Mouse (Mus musculus) right cerebral cortex, postnatal 10 days (tissue): Measurements from ENCODE around the gene Bag1.

Experiments used
- DNase-seq, 2 experiments: peaks; one replicate each; pipeline ENCODE4 v3.0.0; 2021; ENCODE audit warnings: low spot score in 2 of 2

Bag1 gene

DNA sequence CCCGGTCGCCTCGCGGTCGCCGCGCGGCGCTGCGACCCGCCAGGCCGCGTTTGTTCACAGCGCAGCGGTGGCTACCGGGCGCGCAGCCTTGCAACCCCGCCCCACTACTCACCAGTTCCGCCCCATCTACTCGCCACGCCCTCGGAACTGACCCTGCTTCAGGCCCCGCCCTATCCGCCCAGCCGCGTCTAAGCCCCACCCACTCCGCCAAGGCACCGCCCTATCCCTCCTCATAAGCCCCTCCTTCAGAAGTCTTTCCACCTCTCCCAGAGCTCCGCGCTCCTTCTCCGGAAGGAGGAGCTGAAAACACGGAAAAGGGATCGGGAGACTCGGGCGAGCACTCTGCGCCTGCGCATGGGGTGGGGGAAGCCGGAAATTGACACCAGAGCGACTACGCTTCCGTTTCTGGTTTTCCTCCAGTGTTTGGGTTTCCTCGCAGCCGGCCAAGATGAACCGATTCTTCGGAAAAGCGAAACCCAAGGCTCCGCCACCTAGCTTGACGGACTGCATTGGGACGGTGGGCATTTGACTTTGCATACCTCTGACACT is at the start of gene Bag1, which contains the start of gene Chmp5:
Gene Bag1 (minus strand): TSS at position 135 of the 549 bp plus-strand sequence.
Gene Chmp5 (plus strand): TSS at position 248 of the 549 bp plus-strand sequence.
- DNase-seq = peak; percentile 98 to 99

DNA sequence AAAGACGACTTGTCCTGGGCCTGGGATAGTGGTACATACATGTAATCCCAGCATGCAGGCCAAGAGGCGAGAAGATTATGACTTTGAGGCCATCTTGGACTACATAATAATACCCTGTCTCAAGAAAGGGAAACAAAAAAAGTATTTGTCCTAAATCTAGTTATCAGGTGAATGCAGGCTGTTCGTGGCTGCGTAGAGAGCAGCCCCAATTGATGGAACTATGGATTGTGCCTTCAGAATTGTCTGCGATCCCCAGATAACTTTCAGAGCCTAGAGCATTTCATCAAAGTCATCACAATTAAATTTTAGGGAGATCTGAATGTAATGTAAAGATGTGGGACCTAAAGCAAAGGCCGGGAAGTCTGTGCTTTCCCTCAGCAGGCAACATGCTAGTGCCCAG is 48.2 kb upstream of the Bag1 start:
- no peak for DNase-seq

DNA sequence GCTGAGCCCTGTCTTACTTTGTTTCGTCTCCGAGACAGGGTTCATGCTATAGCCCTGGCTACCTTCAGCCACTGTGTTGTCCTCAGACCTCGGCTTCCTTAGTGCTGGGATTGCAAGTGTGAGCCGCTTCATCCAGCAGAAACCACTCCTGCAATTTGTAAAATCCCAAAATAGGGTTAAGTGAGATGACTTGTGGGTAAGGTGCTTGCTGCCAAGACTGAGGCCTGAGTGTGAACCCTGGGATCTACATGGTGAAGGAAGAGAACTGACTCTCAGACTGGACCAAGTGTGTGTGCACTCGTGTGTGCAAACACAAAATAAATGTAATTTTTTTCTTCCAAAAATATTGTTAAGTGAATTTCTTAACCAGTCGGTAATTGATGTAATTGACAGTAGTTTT is 41.5 kb upstream of the Bag1 start:
- no peak for DNase-seq

DNA sequence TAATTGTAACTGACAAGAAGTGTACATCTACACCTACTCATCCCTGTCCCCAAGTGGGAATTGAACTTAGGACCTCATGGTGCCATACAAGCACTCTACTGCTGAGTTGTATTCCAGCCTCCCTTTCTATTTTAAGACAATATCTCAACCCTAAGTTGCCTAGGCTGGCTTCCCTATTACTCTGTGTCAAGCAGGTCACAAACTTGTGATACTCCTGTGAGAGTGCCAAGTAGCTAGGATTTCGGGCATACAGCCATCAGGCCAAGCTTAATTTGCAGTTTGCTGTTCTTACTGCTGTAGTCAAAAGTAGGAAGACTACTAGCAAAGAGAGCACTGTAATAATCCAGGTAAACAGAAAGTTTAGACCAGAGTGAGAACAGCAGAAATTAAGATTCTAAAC is 35.6 kb upstream of the Bag1 start:
- DNase-seq = no peak

DNA sequence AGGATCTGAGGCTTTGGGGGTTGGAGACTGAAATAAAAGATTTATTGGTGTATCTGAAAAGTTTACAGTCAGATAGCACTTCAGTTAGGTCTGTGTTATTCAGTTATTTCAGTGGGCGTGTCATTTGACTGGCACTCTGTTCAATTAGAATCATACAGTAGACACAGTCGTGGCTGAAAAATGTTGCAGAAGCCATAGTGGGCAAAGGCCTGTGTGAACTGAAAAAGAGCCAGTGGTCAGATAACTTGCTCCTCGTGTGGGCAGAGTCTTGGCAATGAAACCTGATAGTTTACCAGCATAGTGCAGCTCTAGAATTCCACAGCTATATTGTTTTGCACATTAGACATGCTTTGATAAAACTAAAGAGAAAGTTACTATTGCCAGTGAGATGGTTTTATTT is 34.4 kb upstream of the Bag1 start:
- DNase-seq = no peak

DNA sequence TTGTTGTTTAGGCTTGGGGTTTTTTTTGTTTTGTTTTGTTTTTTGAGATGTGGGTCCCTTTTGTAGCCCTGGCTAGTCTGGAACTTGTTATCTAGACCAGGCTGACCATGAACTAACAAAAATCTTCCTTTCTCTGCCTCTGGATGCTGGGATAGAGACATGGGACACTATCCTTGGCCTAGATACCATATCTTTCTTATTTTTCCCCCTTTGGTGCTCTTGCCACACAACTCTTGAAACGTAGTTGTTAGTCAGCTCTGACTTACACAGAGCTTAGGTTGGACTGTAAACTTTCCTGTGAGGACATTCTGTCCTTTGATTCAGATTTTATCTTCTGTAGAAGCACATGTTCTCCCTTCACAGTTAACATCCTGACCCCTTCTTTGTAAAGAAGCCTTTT is 31.3 kb upstream of the Bag1 start:
- DNase-seq = no peak

DNA sequence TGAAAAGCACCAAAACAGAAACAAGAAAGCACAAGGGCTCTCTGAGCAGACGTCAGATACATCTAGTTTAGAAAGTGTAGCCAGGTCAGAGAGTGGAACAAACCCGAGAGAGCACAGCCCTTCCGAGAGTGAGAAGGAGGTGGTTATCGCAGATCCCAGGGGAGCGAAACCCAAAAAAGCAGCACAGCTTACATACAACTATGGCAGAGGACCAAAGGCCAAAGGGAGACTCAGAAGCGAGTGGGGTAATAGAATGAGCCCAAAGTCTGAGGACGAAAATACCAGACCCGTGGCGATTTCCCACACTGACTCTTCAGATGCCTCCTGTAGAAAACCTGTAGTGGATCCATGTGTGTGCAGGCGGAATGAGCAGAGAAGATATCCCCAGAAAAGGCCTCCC is 28.6 kb upstream of the Bag1 start:
- DNase-seq = no peak

DNA sequence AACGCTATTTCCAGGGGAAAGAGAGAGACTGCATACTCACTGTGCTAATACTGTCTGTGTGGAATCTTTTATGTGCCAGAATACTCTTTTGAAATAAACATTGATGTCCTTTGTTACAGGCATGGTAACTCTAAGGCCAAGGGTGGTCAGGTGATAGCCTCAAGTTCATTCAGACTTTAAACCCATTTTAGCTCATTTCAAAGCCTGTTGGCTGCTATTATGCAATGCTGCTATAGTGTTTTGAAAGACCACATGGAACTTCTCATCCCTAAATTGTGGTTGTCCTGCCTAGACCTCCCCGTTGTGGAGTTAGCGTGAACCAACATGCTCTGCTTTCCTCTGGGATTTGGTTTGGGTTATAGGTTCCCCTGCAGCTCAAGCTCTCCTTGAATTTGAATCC is 27.6 kb upstream of the Bag1 start:
- no peak for DNase-seq

DNA sequence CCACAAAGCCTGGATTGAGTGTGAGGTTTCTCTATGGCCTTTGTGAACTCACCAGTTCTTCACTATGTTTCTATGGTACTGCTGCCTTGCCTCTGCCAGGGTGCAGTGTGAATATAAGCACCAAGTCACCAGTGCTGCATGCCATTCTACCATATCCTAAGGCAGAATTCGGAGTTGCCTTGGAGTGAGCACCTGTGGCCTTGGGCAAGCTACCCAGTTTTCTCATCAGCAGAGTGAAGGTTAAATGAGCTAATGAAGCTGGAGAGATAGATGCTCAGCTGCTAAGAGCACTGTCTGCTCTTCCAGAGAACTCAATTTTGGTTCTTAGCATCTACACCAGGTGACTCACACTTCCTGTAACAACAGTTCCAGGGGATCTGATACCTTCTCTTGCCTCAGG is 25.9 kb upstream of the Bag1 start:
- DNase-seq = no peak

DNA sequence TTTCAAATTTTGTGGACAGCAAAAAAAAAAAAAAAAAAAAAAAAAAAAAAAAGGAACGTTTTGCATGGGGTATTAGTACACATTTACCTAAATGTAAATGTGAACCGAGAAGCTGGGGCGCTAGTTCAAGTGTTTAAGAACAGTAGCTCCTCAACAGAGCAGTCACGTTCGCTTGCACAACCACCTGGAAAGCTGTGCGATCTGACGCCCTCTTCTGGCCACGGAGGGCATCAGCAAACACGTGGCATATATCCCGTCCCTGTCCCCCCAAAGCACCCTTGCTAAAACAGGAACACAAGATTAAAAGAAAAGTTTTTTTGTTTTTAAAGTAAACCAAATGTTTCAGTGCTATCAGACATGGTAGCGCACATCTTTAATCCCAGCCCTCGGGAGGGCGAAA is 23.6 kb upstream of the Bag1 start:
- DNase-seq = peak; percentile 42 to 53

DNA sequence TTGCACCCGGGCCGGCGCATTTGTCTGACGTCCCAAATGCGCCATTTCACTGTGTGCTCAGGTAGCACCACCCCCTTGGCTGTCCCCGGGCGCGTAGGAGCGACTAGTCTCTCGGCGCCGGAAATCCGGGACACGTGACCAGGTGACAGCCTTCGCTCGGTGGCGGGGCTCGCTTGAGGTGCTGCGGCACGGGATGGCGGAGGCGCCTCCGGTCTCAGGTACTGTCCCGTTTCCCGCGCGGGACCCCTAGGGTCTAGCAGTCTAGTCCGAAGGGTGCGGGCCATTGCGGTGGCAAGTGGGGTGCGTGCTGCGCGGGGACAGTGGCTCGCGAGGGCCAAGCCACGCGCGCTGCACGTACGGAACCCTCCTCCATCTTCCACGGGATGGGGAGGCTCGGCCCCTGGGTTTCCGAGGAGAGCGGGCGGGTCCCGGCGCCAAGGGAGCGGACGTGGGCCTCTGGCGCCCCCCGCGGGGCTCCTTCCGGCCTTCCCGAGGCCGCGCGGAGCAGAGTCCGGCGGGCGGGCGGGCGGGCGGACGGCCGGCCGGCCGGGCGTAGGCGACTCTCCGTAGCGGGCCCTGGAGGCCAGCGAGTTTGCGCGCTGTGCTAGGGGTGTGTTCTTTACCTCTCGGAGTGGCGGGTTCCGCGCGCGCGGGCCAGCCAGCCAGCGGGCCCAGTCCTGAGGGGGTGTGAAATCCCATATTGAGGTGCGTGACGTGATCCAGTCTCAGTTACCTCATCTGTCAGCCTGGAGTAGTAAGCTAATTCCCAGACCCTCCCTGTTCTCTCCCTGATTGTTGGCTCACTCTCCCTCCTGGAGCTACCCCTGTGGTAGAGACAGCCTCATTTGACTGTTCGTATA is 23.0 kb upstream of the Bag1 start, which contains the start of gene Nfx1:
Gene Nfx1 (plus strand): TSS at position 65 of the 860 bp plus-strand sequence.
- DNase-seq = peak; percentile 98

DNA sequence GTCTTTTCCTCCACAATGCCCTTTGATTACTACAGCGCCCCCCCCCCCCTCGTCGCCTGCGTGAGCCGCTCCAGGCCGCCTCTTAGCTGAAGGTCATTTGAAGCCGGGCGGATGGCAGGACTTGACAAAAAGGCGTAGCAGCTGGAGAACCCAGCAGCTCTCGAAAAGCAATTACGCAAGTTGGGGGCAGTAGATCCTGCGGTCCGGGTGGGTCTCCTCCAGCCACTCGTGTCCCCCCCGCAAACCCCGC is 22.4 kb upstream of the Bag1 start:
- no peak for DNase-seq

DNA sequence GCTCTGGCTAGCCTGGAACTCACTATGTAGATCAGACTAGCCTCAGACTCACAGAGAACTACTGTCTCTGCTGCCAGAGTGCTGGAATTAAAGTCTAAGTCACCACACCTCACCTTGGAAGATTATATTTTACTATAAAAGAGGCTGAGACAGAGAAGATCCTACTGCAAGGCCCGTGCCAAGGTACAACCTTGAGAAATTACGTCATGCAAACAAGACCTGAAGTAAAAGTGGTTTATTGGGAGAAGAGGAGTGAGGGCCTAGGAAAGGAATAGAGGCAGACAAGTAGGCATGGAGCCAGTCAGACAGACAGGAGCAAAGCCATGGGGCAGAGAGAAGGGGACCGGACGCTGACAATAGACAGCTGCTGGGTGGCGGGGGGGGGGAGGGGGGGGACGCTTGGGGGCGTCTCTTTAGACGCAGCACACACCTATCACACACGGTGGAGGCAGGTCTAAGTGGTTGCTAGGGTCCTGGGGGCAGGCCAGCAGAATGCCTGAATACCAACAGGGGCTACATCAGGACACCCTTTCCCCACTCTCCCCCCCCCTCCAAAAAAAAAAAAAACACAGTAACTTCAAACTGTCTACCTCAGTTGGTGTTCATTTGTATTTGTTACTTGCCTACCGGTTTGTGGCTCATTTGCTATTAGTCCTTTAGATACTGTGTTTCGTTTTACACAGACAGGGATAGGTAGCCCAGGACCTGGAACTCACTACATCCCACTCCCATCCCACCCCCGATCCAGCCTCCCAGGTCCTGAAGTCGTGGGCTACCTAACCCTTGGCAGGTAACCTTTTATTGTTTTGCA is 21.9 kb upstream of the Bag1 start:
- no peak for DNase-seq

DNA sequence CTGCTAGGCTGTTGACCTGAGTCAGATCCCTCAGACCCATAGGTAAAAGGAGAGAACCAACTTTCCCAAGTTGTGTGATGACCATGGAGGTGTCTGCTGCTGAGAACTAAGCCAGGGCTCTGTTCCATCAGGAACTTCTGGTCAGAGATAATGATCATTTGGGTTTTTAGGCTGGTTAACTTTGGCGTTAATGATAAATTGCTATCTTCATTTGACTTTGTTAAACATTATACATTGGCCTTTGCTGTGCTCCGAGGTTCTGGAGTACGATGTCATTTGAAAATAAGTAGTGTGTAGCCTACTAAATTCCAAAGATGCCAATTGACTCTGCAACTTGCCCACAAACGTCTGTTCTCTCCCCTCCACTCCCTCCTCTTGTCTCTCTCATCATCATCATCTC is 21.1 kb upstream of the Bag1 start:
- no peak for DNase-seq

DNA sequence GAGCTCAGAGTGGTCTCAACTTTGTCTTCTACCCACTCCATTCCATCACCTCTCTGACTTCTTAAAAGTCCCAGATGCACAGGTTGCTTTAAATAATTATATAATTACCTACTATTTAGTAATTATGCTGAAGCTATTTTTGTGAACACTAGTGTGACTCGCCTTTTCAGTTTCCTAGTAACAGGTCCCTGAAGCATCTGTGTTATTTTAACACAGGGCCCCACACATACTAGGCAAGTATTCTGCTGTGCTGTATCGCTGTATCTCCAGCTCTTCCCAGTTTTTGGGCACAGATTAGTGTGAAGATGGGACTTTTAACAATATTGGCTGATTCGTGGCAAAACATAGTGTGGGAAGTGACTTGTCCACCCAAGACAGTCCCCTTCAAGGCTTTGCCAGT is 15.4 kb upstream of the Bag1 start:
- no peak for DNase-seq

DNA sequence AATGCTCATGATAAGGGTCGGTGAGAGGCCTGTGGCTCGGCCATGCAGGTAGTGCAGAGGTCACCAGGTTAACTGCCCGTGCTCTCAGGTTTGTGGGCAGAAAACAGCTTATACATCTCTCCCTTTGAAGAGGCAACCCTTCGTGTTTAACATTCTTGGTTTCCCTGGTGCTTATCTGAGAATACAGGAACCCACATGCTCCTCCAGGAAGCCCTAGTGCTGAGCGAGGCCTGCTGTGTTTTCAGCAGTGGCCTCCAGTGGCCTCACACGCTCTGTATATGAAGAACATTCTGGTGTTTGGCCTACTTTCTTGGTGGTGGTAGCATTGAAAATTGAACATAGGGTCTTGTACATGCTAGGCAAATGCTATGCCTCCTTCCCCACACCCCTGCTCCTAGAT is 7.8 kb upstream of the Bag1 start:
- no peak for DNase-seq

DNA sequence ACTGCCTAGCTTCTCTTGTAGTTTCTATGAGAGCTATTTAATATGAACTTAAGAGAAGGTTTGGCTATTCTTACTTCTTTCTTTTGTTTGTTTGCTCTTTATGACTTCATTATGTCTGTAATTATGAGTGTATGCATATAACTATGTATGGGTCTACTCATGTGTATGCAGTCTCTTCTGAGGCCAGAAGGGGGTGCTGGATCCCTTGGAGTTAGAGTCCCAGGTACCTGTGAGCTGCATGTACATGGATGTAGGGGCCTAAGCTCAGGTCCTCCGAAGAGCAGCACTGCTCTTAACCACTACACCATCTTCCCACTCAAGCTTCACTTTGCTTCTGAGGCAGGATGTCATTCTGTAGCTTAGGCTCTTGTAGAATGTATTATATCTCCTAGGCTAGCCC is 5.4 kb upstream of the Bag1 start:
- no peak for DNase-seq

DNA sequence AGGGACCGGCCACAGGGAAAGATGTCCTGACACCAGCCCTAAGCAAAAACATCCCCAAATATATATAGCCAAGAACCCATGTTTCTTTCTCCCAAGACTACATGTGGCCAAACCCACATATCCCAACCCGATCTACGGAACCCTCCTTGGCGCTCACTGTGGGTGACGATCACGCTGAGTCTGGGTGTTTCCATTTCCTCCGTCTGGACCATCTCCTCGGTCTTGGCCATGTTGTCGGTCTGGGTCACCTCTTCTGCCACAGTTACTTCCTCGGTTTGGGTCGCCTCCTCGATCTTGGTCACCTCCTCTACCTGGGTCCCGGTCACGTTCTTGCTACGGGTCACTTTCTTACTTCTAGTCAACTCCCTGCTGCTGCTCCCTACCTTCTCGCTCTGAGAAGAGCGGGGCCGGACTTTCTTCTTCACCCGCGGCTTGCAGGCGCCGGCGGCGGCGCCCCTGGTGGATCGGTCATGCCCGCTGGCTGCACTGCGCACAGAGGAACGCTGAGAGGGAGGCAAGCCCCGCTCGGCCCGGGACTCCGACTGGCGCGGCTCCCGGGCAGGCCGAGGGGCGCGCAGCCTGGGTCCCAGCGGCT is 432 bp downstream of the Bag1 start:
- no peak for DNase-seq

DNA sequence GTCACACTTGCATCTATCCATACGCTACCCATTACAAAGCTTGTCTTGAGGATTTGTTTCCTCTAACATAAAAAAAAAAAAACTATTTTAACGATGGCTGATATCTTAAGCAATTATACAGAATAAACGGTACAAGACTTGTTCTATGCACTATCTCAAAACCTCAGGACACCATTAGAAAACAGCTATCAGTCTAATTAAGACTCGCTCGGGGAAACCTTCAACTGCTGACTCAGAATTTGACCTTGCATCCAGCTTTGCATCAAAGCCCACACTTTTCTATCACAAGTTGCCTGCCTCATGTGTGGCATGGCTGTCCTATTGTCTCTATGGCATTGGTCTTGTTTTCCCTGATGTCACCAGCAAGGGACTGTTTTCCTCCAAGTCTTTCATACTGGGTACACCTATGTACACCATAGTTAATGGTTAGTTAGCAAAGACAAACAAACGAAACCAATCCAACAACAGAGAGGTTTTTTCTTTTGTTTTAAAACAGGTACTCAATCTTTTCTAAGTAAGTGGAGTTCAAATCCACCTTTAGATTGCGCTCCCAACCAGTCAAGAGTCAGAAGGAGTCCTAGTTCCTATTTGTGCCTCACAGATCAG is 1.5 kb downstream of the Bag1 start:
- DNase-seq = no peak

DNA sequence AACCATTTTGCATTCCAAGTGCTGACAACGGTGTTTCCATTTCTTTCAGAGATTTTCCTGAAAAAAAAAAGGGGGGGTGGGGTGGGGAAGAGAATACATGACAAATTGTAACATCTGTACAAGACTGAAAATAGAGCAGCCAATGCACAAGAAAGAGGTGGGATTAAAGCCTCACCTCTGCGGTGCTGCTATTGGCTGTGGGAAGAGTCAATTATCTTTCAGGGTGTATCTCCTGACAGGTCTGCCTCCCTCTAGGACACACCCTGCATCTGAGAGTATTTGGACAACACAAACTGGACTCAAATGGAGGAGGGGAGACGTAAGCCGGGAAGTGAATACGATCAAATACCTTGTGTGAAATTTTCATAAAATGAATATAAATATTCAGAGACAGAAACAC is 4.4 kb downstream of the Bag1 start:
- no peak for DNase-seq

DNA sequence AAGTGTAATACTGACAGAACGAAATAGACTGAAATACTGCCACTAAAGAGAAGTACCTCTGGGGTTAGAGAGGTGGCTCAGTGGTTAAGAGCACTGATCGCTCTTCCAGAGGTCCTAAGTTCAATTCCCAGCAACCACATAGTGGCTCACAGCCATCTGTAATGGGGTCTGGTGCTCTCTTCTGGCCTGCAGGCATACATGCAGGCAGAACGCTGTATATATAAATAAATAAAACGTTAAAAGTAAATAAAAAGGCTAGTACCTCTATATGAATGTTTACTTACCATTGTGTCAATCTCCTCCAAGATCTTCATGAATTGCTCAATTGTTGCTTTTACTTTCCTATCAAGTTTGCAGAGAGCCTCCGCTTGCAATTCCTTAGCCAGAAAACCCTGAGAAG is 9.3 kb downstream of the Bag1 start:
- DNase-seq = no peak

DNA sequence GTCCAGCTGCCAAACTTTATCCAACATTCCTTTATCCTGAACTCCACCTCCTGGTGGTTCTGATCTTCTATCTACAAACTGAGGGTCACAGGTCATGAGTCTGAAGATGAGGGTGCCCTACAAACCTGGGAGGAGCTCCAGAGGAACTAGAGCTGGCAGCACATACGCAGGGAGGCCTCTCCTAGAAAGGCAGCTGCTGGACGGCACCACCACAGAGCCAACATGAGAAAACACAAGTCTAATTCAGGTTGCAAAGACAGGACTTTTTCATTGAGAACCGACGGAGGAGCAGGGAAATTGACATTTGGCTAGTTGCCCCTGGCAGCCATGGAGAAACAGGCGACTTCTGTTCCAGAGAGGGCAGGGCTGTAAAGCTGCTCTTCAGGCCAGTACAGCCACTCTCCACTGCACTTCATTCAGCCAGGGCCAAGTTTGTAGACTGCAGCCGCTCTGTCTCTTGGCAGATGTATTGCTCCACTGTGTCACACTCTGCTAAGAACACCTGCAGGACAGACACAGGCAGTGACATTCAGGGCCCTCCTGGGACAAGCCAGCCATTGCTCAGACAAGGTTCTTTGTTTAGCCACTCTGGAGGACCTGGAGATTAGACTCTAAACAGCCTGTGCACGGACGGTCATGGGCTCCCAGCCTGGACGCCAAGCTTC is 11.8 kb downstream of the Bag1 start:
- peak; percentile 87 to 88 for DNase-seq
